Mouse (Mus musculus): ENCODE data around the gene March10. TPM values are rescaled to one million over a fixed set of nuclear protein-coding genes. Genes with fewer than 3 reads are reported as not detected.

Gene March10
- total RNA-seq, 2 experiments from 2014 or later: 2.0 to 3.8 TPM

- intact Hi-C loops (cut with DNase I): loop anchor here (1.0 kb wide), 1 partner anchor 35 kb away; no protein-coding TSS in a partner anchor
- Histone ChIP-seq H3K27ac (no peak overlapping the region; the same call in 1 of the 2 replicates), H3K4me3 (no peak overlapping the region)
- peak; percentile 59 to 64 for DNase-seq (ENCODE audit: extremely low spot score in 1 of 2, low spot score in 2 of 2)
- no peak for TF ChIP-seq CTCF (IDR thresholded peaks at IDR 0.05)
Observed at GRCm38 (mm10) chr11:105385266-105385665, 71.3 kb downstream of the March10 start.

GRCm38 (mm10) chr11:105375821-105376235 is 80.7 kb downstream of the March10 start:
- no peak for TF ChIP-seq CTCF (IDR thresholded peaks at IDR 0.05)
- intact Hi-C loops (cut with DNase I): no loop called here
- no peak overlapping the region for H3K27ac ChIP-seq
- no peak overlapping the region for H3K4me3 ChIP-seq
- no peak for DNase-seq (ENCODE audit: extremely low spot score in 1 of 2, low spot score in 2 of 2)

- no peak for TF ChIP-seq CTCF (IDR thresholded peaks at IDR 0.05)
- H3K27ac ChIP-seq: no peak overlapping the region
- intact Hi-C loops (cut with DNase I): no loop called here
- no peak for DNase-seq (ENCODE audit: extremely low spot score in 1 of 2, low spot score in 2 of 2)
- H3K4me3 ChIP-seq: no peak overlapping the region
Observed at GRCm38 (mm10) chr11:105374526-105375175, 81.9 kb downstream of the March10 start.

GRCm38 (mm10) chr11:105373881-105374280 is 82.7 kb downstream of the March10 start:
- intact Hi-C loops (cut with DNase I): no loop called here
- no peak overlapping the region for H3K4me3 ChIP-seq
- no peak for DNase-seq (ENCODE audit: extremely low spot score in 1 of 2, low spot score in 2 of 2)
- TF ChIP-seq CTCF (IDR thresholded peaks at IDR 0.05): no peak
- no peak overlapping the region for H3K27ac ChIP-seq

GRCm38 (mm10) chr11:105371818-105372217 is 84.7 kb downstream of the March10 start:
- no peak for TF ChIP-seq CTCF (IDR thresholded peaks at IDR 0.05)
- Histone ChIP-seq H3K4me3 (no peak overlapping the region), H3K27ac (no peak overlapping the region)
- no peak for DNase-seq (ENCODE audit: extremely low spot score in 1 of 2, low spot score in 2 of 2)
- intact Hi-C loops (cut with DNase I): no loop called here

- Histone ChIP-seq H3K27ac (no peak overlapping the region), H3K4me3 (no peak overlapping the region)
- DNase-seq (ENCODE audit: extremely low spot score in 1 of 2, low spot score in 2 of 2): no peak
- TF ChIP-seq CTCF (IDR thresholded peaks at IDR 0.05): no peak
- intact Hi-C loops (cut with DNase I): loop anchor here (5.0 kb wide), 1 partner anchor 53 kb away; no protein-coding TSS in a partner anchor
Observed at GRCm38 (mm10) chr11:105369526-105370386, 86.8 kb downstream of the March10 start.

GRCm38 (mm10) chr11:105368833-105369232 is 87.7 kb downstream of the March10 start:
- TF ChIP-seq CTCF (IDR thresholded peaks at IDR 0.05): no peak
- H3K4me3 ChIP-seq: no peak overlapping the region
- intact Hi-C loops (cut with DNase I): loop anchor here (5.0 kb wide), 1 partner anchor 53 kb away; no protein-coding TSS in a partner anchor
- no peak for DNase-seq (ENCODE audit: extremely low spot score in 1 of 2, low spot score in 2 of 2)
- H3K27ac ChIP-seq: no peak overlapping the region

- DNase-seq (ENCODE audit: extremely low spot score in 1 of 2, low spot score in 2 of 2): no peak
- intact Hi-C loops (cut with DNase I): loop anchor here (5.0 kb wide), 1 partner anchor 55 kb away; no protein-coding TSS in a partner anchor
- no peak for TF ChIP-seq CTCF (IDR thresholded peaks at IDR 0.05)
- Histone ChIP-seq H3K27ac (no peak overlapping the region), H3K4me3 (no peak overlapping the region)
Observed at GRCm38 (mm10) chr11:105367163-105367562, 89.4 kb downstream of the March10 start.

GRCm38 (mm10) chr11:105366051-105366450 is 90.5 kb downstream of the March10 start:
- Histone ChIP-seq H3K27ac (no peak overlapping the region), H3K4me3 (no peak overlapping the region)
- intact Hi-C loops (cut with DNase I): loop anchor here (5.0 kb wide), 1 partner anchor 56 kb away; no protein-coding TSS in a partner anchor
- DNase-seq (ENCODE audit: extremely low spot score in 1 of 2, low spot score in 2 of 2): no peak
- TF ChIP-seq CTCF (IDR thresholded peaks at IDR 0.05): no peak

GRCm38 (mm10) chr11:105365611-105366010 is 90.9 kb downstream of the March10 start:
- H3K4me3 ChIP-seq: no peak overlapping the region
- DNase-seq (ENCODE audit: extremely low spot score in 1 of 2, low spot score in 2 of 2): no peak
- no peak for TF ChIP-seq CTCF (IDR thresholded peaks at IDR 0.05)
- intact Hi-C loops (cut with DNase I): loop anchor here (2.0 to 5.0 kb wide), 2 partner anchors 57 to 131 kb away; no protein-coding TSS in a partner anchor
- no peak overlapping the region for H3K27ac ChIP-seq

GRCm38 (mm10) chr11:105364386-105365065 is 92.0 kb downstream of the March10 start:
- Histone ChIP-seq H3K27ac (peak overlapping the region; percentile 90), H3K4me3 (peak overlapping the region; percentile 74)
- intact Hi-C loops (cut with DNase I): loop anchor here (2.0 to 5.0 kb wide), 3 partner anchors 58 to 548 kb away; no protein-coding TSS in a partner anchor
- no peak for TF ChIP-seq CTCF (IDR thresholded peaks at IDR 0.05)
- DNase-seq (ENCODE audit: extremely low spot score in 1 of 2, low spot score in 2 of 2): peak in 1 of 2 experiments; percentile 28
